Mouse (Mus musculus): ENCODE data around the gene Plin5. TPM values are rescaled to one million over a fixed set of nuclear protein-coding genes. Genes with fewer than 3 reads are reported as not detected.
"Not testable (repeated sequence)": the region's sequence is repeated elsewhere in the genome, so short reads cannot be mapped to it uniquely, and the experiment has no call there.

Plin5 gene
- polyA plus RNA-seq, 1 experiment from 2014 or later, result 0.15 TPM

DNA sequence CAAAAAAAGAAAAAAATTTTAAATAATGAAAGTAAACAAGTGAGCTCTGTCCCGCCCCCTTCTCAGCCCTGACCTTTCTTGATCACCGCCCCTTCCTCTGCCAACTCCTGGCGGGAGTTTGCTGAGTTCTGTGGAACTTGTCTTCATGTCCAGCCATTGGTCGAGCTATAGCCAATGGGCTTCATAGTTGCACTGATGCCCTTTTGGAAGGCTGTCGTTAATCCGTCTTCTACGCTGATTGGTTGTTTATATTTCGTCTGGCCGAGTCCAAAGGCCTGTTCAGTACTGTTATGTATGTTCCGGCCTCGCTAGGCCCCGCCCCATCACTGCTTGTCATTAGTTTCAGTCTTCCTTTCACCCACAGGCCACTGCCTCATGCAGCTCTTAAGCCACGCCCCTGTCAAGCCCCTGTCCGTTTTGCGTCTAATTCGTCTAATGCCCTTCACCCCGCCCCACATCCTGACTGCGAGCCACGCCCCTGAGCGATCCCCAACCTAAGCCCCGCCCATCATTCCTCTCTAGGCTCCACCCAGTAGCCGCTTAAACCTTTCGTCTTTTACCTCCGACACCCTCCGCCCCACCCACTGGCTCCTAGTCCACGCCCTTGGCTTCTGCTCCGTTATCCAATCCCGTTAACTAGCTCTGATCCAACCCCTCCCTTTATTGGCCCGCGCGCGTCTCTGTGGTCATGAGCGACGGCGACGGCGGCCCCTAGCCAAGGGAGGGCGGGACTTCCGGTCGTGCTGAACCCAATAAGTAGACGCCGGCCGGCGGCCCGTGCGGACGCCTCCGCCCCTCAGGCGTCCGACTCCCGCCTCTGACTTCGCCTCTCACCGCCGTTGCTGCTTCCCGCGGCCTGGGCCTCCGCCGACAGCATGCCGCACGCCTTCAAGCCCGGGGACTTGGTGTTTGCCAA is 38.3 kb downstream of the Plin5 start, which contains the start of gene Hdgfl2:
Gene Hdgfl2 (plus strand): TSS at position 755 of the 916 bp plus-strand sequence.
- ATAC-seq (ENCODE audit: insufficient number of reproducible peaks, insufficient read depth, low FRiP score, low TSS enrichment), result peak; percentile 90
- Histone ChIP-seq H3K4me3 (peak within 1 kb of the TSS; percentile 74), H3K4me2 (replicated peaks) (peak within 1 kb of the TSS; percentile 97), H3K9me3 (no peaks in the 10 kb centered on the region), H3K27ac (peak within 1 kb of the TSS; percentile 47), H3K36me3 (peaks cover 15% of the 10 kb centered on the region), H3K9ac (peak within 1 kb of the TSS; percentile 79), H3K27me3 (no peaks in the 10 kb centered on the region), H3K4me1 (peaks cover 26% of the 10 kb centered on the region)
- under 1% methylated on average over 61 of the region's 61 CpGs for WGBS

GRCm38 (mm10) chr17:56078361-56078760 is 39.0 kb downstream of the Plin5 start:
- WGBS, result 61% methylated on average over 9 of the region's 9 CpGs
- Histone ChIP-seq H3K36me3 (peaks cover 11% of the 10 kb centered on the region), H3K4me1 (peaks cover 34% of the 10 kb centered on the region), H3K4me2 (replicated peaks) (peak overlapping the region; percentile 97), H3K27ac (peak overlapping the region; percentile 41; the same call in 1 of the 2 replicates), H3K4me3 (peak overlapping the region; percentile 74)
- not testable (repeated sequence) for H3K9ac ChIP-seq; H3K9me3 ChIP-seq; ATAC-seq (ENCODE audit: insufficient number of reproducible peaks, insufficient read depth, low FRiP score, low TSS enrichment); H3K27me3 ChIP-seq

- peaks cover 34% of the 10 kb centered on the region for H3K4me1 ChIP-seq
- 89% methylated on average over 5 of the region's 5 CpGs for WGBS
- ATAC-seq (ENCODE audit: insufficient number of reproducible peaks, insufficient read depth, low FRiP score, low TSS enrichment), result no peak
- H3K9me3 ChIP-seq, result no peaks in the 10 kb centered on the region
- no peak overlapping the region for H3K27ac ChIP-seq
- H3K36me3 ChIP-seq, result peaks cover 8% of the 10 kb centered on the region
- no peak overlapping the region for H3K4me3 ChIP-seq
- H3K4me2 ChIP-seq (replicated peaks), result no peak overlapping the region
- no peak overlapping the region for H3K9ac ChIP-seq
- no peaks in the 10 kb centered on the region for H3K27me3 ChIP-seq
Observed at GRCm38 (mm10) chr17:56077523-56077922, 39.9 kb downstream of the Plin5 start.

DNA sequence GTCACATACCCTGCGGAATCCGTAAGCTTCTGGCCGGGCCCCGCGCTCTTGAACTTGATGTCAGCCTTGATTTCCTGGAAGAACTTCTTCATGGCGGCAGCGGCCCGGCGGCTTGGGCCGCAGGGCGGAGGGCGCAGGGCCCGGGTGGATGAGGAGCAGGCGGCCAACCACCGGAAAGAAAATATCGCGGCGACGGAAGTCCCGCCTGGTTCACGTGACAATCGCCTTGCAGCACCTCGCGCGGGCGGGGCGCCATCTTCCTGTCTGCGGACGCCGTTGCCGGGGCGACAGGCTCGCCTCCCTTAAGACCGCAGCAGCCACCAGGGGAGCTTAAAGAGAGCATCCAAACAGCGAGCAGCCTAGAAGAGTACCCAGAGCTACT is 42.6 kb downstream of the Plin5 start, which contains the start of gene Ubxn6:
Gene Ubxn6 (minus strand): TSS at position 202 of the 382 bp plus-strand sequence.
- Histone ChIP-seq H3K27ac (peak within 1 kb of the TSS; percentile 94), H3K27me3 (no peaks in the 10 kb centered on the region), H3K4me1 (peaks cover 17% of the 10 kb centered on the region), H3K4me3 (peak within 1 kb of the TSS; percentile 73), H3K4me2 (replicated peaks) (peak within 1 kb of the TSS; percentile 57), H3K36me3 (peaks cover 24% of the 10 kb centered on the region), H3K9ac (peak within 1 kb of the TSS; percentile 65), H3K9me3 (no peaks in the 10 kb centered on the region)
- under 1% methylated on average over 35 of the region's 35 CpGs for WGBS
- peak; percentile 44; the same call in 1 of the 2 replicates for ATAC-seq (ENCODE audit: insufficient number of reproducible peaks, insufficient read depth, low FRiP score, low TSS enrichment)

- no peaks in the 10 kb centered on the region for H3K27me3 ChIP-seq
- H3K9ac ChIP-seq, result peak overlapping the region; percentile 65
- peak overlapping the region; percentile 57 for H3K4me2 ChIP-seq (replicated peaks)
- ATAC-seq (ENCODE audit: insufficient number of reproducible peaks, insufficient read depth, low FRiP score, low TSS enrichment), result 0 out of 2 replicates have a peak, but pooled peaks have one; percentile 0
- 8% methylated on average over 22 of the region's 22 CpGs for WGBS
- H3K4me3 ChIP-seq, result peak overlapping the region; percentile 73
- peaks cover 30% of the 10 kb centered on the region for H3K36me3 ChIP-seq
- H3K9me3 ChIP-seq, result no peaks in the 10 kb centered on the region
- H3K4me1 ChIP-seq, result peaks cover 17% of the 10 kb centered on the region
- peak overlapping the region; percentile 94 for H3K27ac ChIP-seq
Observed at GRCm38 (mm10) chr17:56074097-56074826, 43.1 kb downstream of the Plin5 start.

GRCm38 (mm10) chr17:56072243-56072642 is 45.2 kb downstream of the Plin5 start:
- Histone ChIP-seq H3K4me1 (peaks cover 17% of the 10 kb centered on the region), H3K36me3 (peaks cover 50% of the 10 kb centered on the region), H3K9ac (no peak overlapping the region), H3K4me2 (replicated peaks) (no peak overlapping the region), H3K4me3 (no peak overlapping the region), H3K27me3 (no peaks in the 10 kb centered on the region), H3K9me3 (no peaks in the 10 kb centered on the region), H3K27ac (no peak overlapping the region)
- no peak for ATAC-seq (ENCODE audit: insufficient number of reproducible peaks, insufficient read depth, low FRiP score, low TSS enrichment)
- 93% methylated on average over 5 of the region's 5 CpGs for WGBS

DNA sequence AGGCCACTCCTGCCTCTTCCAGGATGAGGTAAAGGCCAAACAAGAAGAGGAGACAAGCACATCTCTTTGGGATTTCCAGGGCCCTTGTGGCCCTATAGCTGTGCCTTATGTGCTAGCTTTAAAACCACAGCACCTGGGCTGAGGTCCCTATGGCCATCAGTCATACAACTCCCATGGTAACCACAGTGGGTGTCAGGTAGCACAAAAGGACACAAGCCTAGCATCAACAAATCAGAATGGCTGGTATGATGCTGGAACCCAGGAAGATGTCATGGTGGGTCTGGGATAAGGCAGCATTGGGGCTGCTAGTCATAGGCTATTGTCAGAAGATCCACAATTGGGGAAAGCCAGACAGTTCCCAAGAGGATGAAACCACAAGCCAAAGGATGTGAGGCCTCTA is 46.3 kb downstream of the Plin5 start:
- H3K9me3 ChIP-seq, result no peaks in the 10 kb centered on the region
- peaks cover 61% of the 10 kb centered on the region for H3K36me3 ChIP-seq
- H3K4me3 ChIP-seq, result no peak overlapping the region

DNA sequence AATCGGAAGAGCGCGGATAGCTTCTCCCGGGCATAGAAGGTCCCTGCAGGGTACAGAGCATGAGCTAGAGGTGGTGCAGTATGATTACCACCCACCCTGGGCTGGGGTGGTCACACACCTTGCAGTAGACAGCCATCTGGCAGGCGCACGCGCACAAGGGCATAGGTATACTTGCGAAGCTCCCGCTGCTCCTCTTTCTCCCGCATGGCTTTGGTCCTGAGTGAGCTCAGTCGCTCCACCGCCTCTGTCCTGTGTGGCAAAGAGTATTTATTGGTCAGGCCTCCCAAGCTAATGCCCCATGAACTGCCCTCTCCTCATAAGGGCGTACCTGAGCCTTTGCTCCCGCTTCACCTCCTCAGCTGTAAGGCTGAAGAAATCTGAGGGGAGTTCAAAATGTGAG is 48.3 kb downstream of the Plin5 start:
- peaks cover 7% of the 10 kb centered on the region; the same call in 1 of the 2 replicates for H3K4me1 ChIP-seq
- ATAC-seq (ENCODE audit: insufficient number of reproducible peaks, insufficient read depth, low FRiP score, low TSS enrichment), result no peak
- H3K27me3 ChIP-seq, result no peaks in the 10 kb centered on the region
- H3K4me2 ChIP-seq (replicated peaks), result no peak overlapping the region
- no peak overlapping the region for H3K27ac ChIP-seq
- no peaks in the 10 kb centered on the region for H3K9me3 ChIP-seq
- WGBS, result 93% methylated on average over 14 of the region's 14 CpGs
- no peak overlapping the region for H3K4me3 ChIP-seq
- H3K9ac ChIP-seq, result no peak overlapping the region
- H3K36me3 ChIP-seq, result peaks cover 81% of the 10 kb centered on the region

More for the DNA sequence above, 46.3 kb downstream of the Plin5 start:
- Histone ChIP-seq H3K27ac (no peak overlapping the region), H3K9ac (no peak overlapping the region), H3K4me2 (replicated peaks) (no peak overlapping the region), H3K4me1 (peaks cover 17% of the 10 kb centered on the region), H3K27me3 (no peaks in the 10 kb centered on the region)
- ATAC-seq (ENCODE audit: insufficient number of reproducible peaks, insufficient read depth, low FRiP score, low TSS enrichment), result no peak

GRCm38 (mm10) chr17:56066451-56066850 is 50.9 kb downstream of the Plin5 start:
- Histone ChIP-seq H3K27me3 (no peaks in the 10 kb centered on the region), H3K4me1 (no peaks in the 10 kb centered on the region), H3K9me3 (no peaks in the 10 kb centered on the region), H3K4me2 (replicated peaks) (no peak overlapping the region), H3K9ac (no peak overlapping the region), H3K4me3 (no peak overlapping the region), H3K27ac (no peak overlapping the region), H3K36me3 (peaks cover 99% of the 10 kb centered on the region)
- no peak for ATAC-seq (ENCODE audit: insufficient number of reproducible peaks, insufficient read depth, low FRiP score, low TSS enrichment)

DNA sequence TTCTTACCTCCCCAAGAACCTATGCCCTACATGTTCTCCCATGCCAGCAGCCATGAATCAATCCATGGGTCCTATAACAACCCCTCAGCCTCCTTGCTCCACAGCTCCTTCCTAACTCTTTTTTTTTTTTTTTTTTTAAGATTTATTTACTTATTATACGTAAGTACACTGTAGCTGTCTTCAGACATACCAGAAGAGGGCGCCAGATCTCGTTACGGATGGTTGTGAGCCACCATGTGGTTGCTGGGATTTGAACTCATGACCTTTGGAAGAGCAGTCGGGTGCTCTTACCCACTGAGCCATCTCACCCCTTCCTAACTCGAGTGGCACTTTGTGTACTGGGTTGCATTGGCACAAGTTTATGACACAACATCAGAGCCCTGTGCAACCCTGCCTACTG is 51.7 kb downstream of the Plin5 start:
- not testable (repeated sequence) for H3K4me2 ChIP-seq (replicated peaks); H3K27ac ChIP-seq; H3K4me1 ChIP-seq; H3K9me3 ChIP-seq; H3K27me3 ChIP-seq; H3K9ac ChIP-seq; H3K4me3 ChIP-seq; ATAC-seq (ENCODE audit: insufficient number of reproducible peaks, insufficient read depth, low FRiP score, low TSS enrichment)
- H3K36me3 ChIP-seq, result peaks cover 99% of the 10 kb centered on the region
- WGBS, result 82% methylated on average over 6 of the region's 6 CpGs

GRCm38 (mm10) chr17:56062081-56062480 is 55.3 kb downstream of the Plin5 start:
- no peak for ATAC-seq (ENCODE audit: insufficient number of reproducible peaks, insufficient read depth, low FRiP score, low TSS enrichment)
- WGBS, result 93% methylated on average over 7 of the region's 7 CpGs
- Histone ChIP-seq H3K27ac (no peak overlapping the region), H3K36me3 (peaks cover 98% of the 10 kb centered on the region), H3K9me3 (no peaks in the 10 kb centered on the region), H3K4me3 (no peak overlapping the region), H3K4me1 (no peaks in the 10 kb centered on the region), H3K4me2 (replicated peaks) (no peak overlapping the region), H3K27me3 (no peaks in the 10 kb centered on the region), H3K9ac (no peak overlapping the region)
